Mouse (Mus musculus): ENCODE data around the gene Large1.

DNA sequence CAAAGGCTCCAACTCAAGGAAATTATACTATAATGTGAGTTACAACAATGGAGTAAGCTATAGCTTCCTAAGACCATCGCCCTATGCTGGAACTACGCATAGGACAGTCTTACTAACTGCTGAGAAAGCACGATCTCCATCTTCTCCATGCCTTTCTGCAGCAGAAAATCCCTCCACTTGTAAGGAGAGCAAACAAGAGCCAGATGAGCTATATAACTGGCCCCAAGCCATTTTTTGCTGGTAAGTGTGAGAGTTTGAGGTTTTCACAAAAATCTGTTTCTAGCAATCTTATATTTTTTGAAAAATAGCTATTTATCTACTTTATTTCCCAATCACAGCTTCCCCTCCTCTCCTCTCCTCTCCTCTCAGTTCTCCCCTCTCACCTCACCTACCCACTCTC, 206.1 kb downstream of the Large1 start:
- TF ChIP-seq EP300 (IDR thresholded peaks at IDR 0.05; ENCODE audit: low read depth): no peak
- TF ChIP-seq CTCF (IDR thresholded peaks at IDR 0.05; ENCODE audit: low read depth): no peak
